Mouse (Mus musculus) intestine, embryonic 15.5 days (tissue): ENCODE data around the gene Tbc1d23. TPM values are rescaled to one million over a fixed set of nuclear protein-coding genes. Genes with fewer than 3 reads are reported as not detected.
A peak's percentile ranks its signal among the peaks of the same experiment; 100 is the strongest.

Experiments
- ATAC-seq: fragments of 200-750 bp; cut with Nextera tagmentation; 2 replicates; pipeline ENCODE4 v1.8.0; 2017; ENCODE audit warnings: moderate TSS enrichment, moderate library complexity
- H3K27ac ChIP-seq: fragments of 300-500 bp; sonication (generic); 2 replicates; pipeline ENCODE4 v1.5.1; 2015; ENCODE audit warnings: mild to moderate bottlenecking, inconsistent platforms
- H3K27me3 ChIP-seq: fragments of 300-500 bp; sonication (generic); replicated peaks from 2 replicates; pipeline ENCODE4 v1.6.1; 2015; ENCODE audit warnings: inconsistent platforms
- H3K36me3 ChIP-seq: fragments of 300-500 bp; sonication (generic); 2 replicates; pipeline ENCODE4 v1.6.1; 2015; ENCODE audit warnings: inconsistent platforms
- H3K4me1 ChIP-seq: fragments of 300-500 bp; sonication (generic); replicated peaks from 2 replicates; pipeline ENCODE4 v1.6.1; 2015; ENCODE audit warnings: inconsistent platforms
- H3K4me2 ChIP-seq: fragments of 300-500 bp; sonication (generic); replicated peaks from 2 replicates; pipeline ENCODE4 v1.6.1; 2015; ENCODE audit warnings: mild to moderate bottlenecking, inconsistent platforms
- H3K4me3 ChIP-seq: fragments of 300-500 bp; sonication (generic); replicated peaks from 2 replicates; pipeline ENCODE4 v1.5.1; 2015; ENCODE audit warnings: inconsistent platforms
- H3K9ac ChIP-seq: fragments of 300-500 bp; sonication (generic); 2 replicates; pipeline ENCODE4 v1.6.1; 2015; ENCODE audit warnings: inconsistent platforms
- H3K9me3 ChIP-seq: fragments of 300-500 bp; sonication (generic); 2 replicates; pipeline ENCODE4 v1.6.1; 2016; ENCODE audit warnings: inconsistent platforms
- WGBS: fragments of 180-500 bp; shearing (Covaris S2); methylation state at CpG from one replicate; pipeline ENCODE4 v1.1.7; 2015; 5-methylcytosine and 5-hydroxymethylcytosine counted together
- polyA plus RNA-seq: library from polyadenylated mRNA; unstranded; fragments of >200 nt; fragmentation: Nextera tagmentation; extraction: Ambion mirVana; gene quantifications from 2 replicates; pipeline ENCODE4 v1.2.1, GENCODE M21; 2015

Tbc1d23 gene
- polyA plus RNA-seq = 21.9 TPM in 2 replicates

GRCm38 (mm10) chr16:57231089-57231936 is at the start of gene Tbc1d23:
TSS of gene Tbc1d23 (minus strand) at chr16:57231504.
- no peaks in the 10 kb centered on the region for H3K36me3 ChIP-seq
- no peaks in the 10 kb centered on the region for H3K9me3 ChIP-seq
- H3K4me2 ChIP-seq = peak within 1 kb of the TSS; percentile 60
- peak within 1 kb of the TSS; percentile 86 for H3K9ac ChIP-seq
- H3K27ac ChIP-seq = peak within 1 kb of the TSS; percentile 81
- no peaks in the 10 kb centered on the region for H3K27me3 ChIP-seq
- H3K4me1 ChIP-seq = 0 out of 2 replicates have a peak, but pooled peaks cover 2% of the 10 kb centered on the region
- peak within 1 kb of the TSS; percentile 88 for H3K4me3 ChIP-seq
- under 1% methylated on average over 42 of the region's 42 CpGs for WGBS
- ATAC-seq = peak; percentile 99

- Histone ChIP-seq H3K9ac (no peak overlapping the region), H3K4me3 (no peak overlapping the region), H3K27me3 (no peaks in the 10 kb centered on the region), H3K27ac (no peak overlapping the region), H3K9me3 (no peaks in the 10 kb centered on the region), H3K36me3 (no peaks in the 10 kb centered on the region), H3K4me2 (no peak overlapping the region), H3K4me1 (no peaks in the 10 kb centered on the region)
- WGBS = 86% methylated on average over 31 of the region's 31 CpGs
- ATAC-seq = no peak
Observed at GRCm38 (mm10) chr16:57280221-57281217, 49.2 kb upstream of the Tbc1d23 start.

- H3K9me3 ChIP-seq = no peaks in the 10 kb centered on the region
- no peaks in the 10 kb centered on the region for H3K36me3 ChIP-seq
- H3K9ac ChIP-seq = no peak overlapping the region
- ATAC-seq = no peak
- H3K27ac ChIP-seq = no peak overlapping the region
- no peak overlapping the region for H3K4me2 ChIP-seq
- H3K4me3 ChIP-seq = no peak overlapping the region
- WGBS = 86% methylated on average over 10 of the region's 12 CpGs
- H3K27me3 ChIP-seq = no peaks in the 10 kb centered on the region
- no peaks in the 10 kb centered on the region for H3K4me1 ChIP-seq
Observed at GRCm38 (mm10) chr16:57278976-57279626, 47.8 kb upstream of the Tbc1d23 start.

- no peak overlapping the region for H3K9ac ChIP-seq
- no peaks in the 10 kb centered on the region for H3K9me3 ChIP-seq
- no peak overlapping the region for H3K4me2 ChIP-seq
- H3K4me3 ChIP-seq = no peak overlapping the region
- H3K36me3 ChIP-seq = no peaks in the 10 kb centered on the region
- 94% methylated on average over 13 of the region's 13 CpGs for WGBS
- H3K27ac ChIP-seq = no peak overlapping the region
- no peak for ATAC-seq
- H3K27me3 ChIP-seq = no peaks in the 10 kb centered on the region
- 0 out of 2 replicates have a peak, but pooled peaks cover 2% of the 10 kb centered on the region for H3K4me1 ChIP-seq
Observed at GRCm38 (mm10) chr16:57269751-57270150, 38.4 kb upstream of the Tbc1d23 start.

GRCm38 (mm10) chr16:57268058-57268841 is 36.9 kb upstream of the Tbc1d23 start:
- H3K9me3 ChIP-seq = no peaks in the 10 kb centered on the region

GRCm38 (mm10) chr16:57267068-57267467 is 35.8 kb upstream of the Tbc1d23 start:
- 0 out of 2 replicates have a peak, but pooled peaks cover 2% of the 10 kb centered on the region for H3K4me1 ChIP-seq
- WGBS = 13% methylated on average over 1 of the region's 1 CpGs
- no peak overlapping the region for H3K9ac ChIP-seq
- H3K27ac ChIP-seq = 0 out of 2 replicates have a peak overlapping the region, but pooled peaks have one; percentile 32
- peak; percentile 61 for ATAC-seq
- no peaks in the 10 kb centered on the region for H3K9me3 ChIP-seq
- H3K36me3 ChIP-seq = no peaks in the 10 kb centered on the region
- H3K27me3 ChIP-seq = no peaks in the 10 kb centered on the region
- H3K4me2 ChIP-seq = no peak overlapping the region
- H3K4me3 ChIP-seq = no peak overlapping the region

More at GRCm38 (mm10) chr16:57268058-57268841, 36.9 kb upstream of the Tbc1d23 start:
- Histone ChIP-seq H3K9ac (no peak overlapping the region), H3K27me3 (no peaks in the 10 kb centered on the region), H3K4me3 (no peak overlapping the region), H3K36me3 (no peaks in the 10 kb centered on the region), H3K27ac (no peak overlapping the region), H3K4me1 (0 out of 2 replicates have a peak, but pooled peaks cover 2% of the 10 kb centered on the region), H3K4me2 (no peak overlapping the region)
- ATAC-seq = no peak
- 82% methylated on average over 14 of the region's 14 CpGs for WGBS

GRCm38 (mm10) chr16:57260152-57260551 is 28.8 kb upstream of the Tbc1d23 start:
- no peak overlapping the region for H3K9ac ChIP-seq
- H3K4me1 ChIP-seq = no peaks in the 10 kb centered on the region
- H3K36me3 ChIP-seq = no peaks in the 10 kb centered on the region
- H3K9me3 ChIP-seq = no peaks in the 10 kb centered on the region
- no peaks in the 10 kb centered on the region for H3K27me3 ChIP-seq
- WGBS = 83% methylated on average over 10 of the region's 10 CpGs
- ATAC-seq = no peak
- H3K4me3 ChIP-seq = no peak overlapping the region
- H3K4me2 ChIP-seq = no peak overlapping the region
- no peak overlapping the region for H3K27ac ChIP-seq

GRCm38 (mm10) chr16:57259356-57260083 is 28.2 kb upstream of the Tbc1d23 start:
- no peak overlapping the region for H3K27ac ChIP-seq
- H3K4me2 ChIP-seq = no peak overlapping the region
- no peak for ATAC-seq
- no peak overlapping the region for H3K9ac ChIP-seq
- 82% methylated on average over 13 of the region's 13 CpGs for WGBS
- H3K4me1 ChIP-seq = no peaks in the 10 kb centered on the region
- no peak overlapping the region for H3K4me3 ChIP-seq
- H3K9me3 ChIP-seq = no peaks in the 10 kb centered on the region
- H3K36me3 ChIP-seq = no peaks in the 10 kb centered on the region
- H3K27me3 ChIP-seq = no peaks in the 10 kb centered on the region

- H3K27ac ChIP-seq = peak overlapping the region; percentile 73
- peak; percentile 77 for ATAC-seq
- H3K9ac ChIP-seq = no peak overlapping the region
- no peak overlapping the region for H3K4me2 ChIP-seq
- H3K4me3 ChIP-seq = no peak overlapping the region
- 20% methylated on average over 7 of the region's 7 CpGs for WGBS
- H3K4me1 ChIP-seq = no peaks in the 10 kb centered on the region
- H3K27me3 ChIP-seq = no peaks in the 10 kb centered on the region
- H3K9me3 ChIP-seq = no peaks in the 10 kb centered on the region
- no peaks in the 10 kb centered on the region for H3K36me3 ChIP-seq
Observed at GRCm38 (mm10) chr16:57251589-57252421, 20.5 kb upstream of the Tbc1d23 start.

- Histone ChIP-seq H3K36me3 (no peaks in the 10 kb centered on the region), H3K27me3 (no peaks in the 10 kb centered on the region), H3K9ac (no peak overlapping the region), H3K27ac (peak overlapping the region; percentile 73; the same call in 1 of the 2 replicates), H3K4me1 (no peaks in the 10 kb centered on the region), H3K9me3 (no peaks in the 10 kb centered on the region), H3K4me2 (no peak overlapping the region), H3K4me3 (no peak overlapping the region)
- no peak for ATAC-seq
- WGBS = 78% methylated on average over 4 of the region's 4 CpGs
Observed at GRCm38 (mm10) chr16:57250991-57251390, 19.7 kb upstream of the Tbc1d23 start.
